ENCODE assay signal across 22 mouse cellular contexts in genomic region chr4:103005190-103005945, GRCm38 (mm10). TPM values are rescaled to one million over a fixed set of nuclear protein-coding genes. Genes with fewer than 3 reads are reported as not detected.
A peak's percentile ranks its signal among the peaks of the same experiment; 100 is the strongest.
DNase-seq lines count a peak whose midpoint lies in the region; ATAC-seq and TF ChIP-seq lines count a peak whose summit lies in the region.
"Had no signal": no experiment of that assay in that cellular context is flagged by ENCODE, and none has a peak within 500 bp of the region (broad histone marks: within the 10 kb centered on the region; RNA-seq: fewer than 3 reads in every experiment).

No protein-coding gene starts in this region.

- no peaks in the 10 kb centered on the region for H3K9me3 ChIP-seq in midbrain, embryonic 10.5 days (replicated peaks)
- H3K9me3 ChIP-seq in midbrain, postnatal 0 days (ENCODE audit: low read length) = no peaks in the 10 kb centered on the region
- no peaks in the 10 kb centered on the region for H3K9me3 ChIP-seq in neural tube, embryonic 13.5 days
- no peaks in the 10 kb centered on the region for H3K9me3 ChIP-seq in liver, embryonic 11.5 days (ENCODE audit: control insufficient read depth, low read length)
- H3K9me3 ChIP-seq: forebrain, embryonic 13.5 days; midbrain, embryonic 12.5 days had no signal

- ATAC-seq in midbrain, postnatal 0 days (ENCODE audit: low FRiP score) = no peak
- ATAC-seq in neural tube, embryonic 13.5 days (ENCODE audit: low read depth) = peak; percentile 62; the same call in 1 of the 2 replicates
- ATAC-seq in liver, embryonic 11.5 days (replicated peaks; ENCODE audit: low FRiP score) = no peak
- ATAC-seq: forebrain, embryonic 13.5 days had no signal

- H3K27ac ChIP-seq in midbrain, embryonic 10.5 days (replicated peaks) = 0 out of 2 replicates have a peak overlapping the region, but pooled peaks have one; percentile 38
- H3K27ac ChIP-seq in midbrain, postnatal 0 days (ENCODE audit: low read depth, low read length) = no peak overlapping the region
- peak overlapping the region; percentile 78 for H3K27ac ChIP-seq in neural tube, embryonic 13.5 days (replicated peaks)
- H3K27ac ChIP-seq in liver, embryonic 11.5 days (ENCODE audit: low read depth, low read length) = no peak overlapping the region
- H3K27ac ChIP-seq in thymus, adult 2 months (ENCODE audit: control insufficient read depth, insufficient read depth, low read length) = no peak overlapping the region
- H3K27ac ChIP-seq: forebrain, embryonic 13.5 days; liver, embryonic 14.5 days; midbrain, embryonic 12.5 days had no signal

- no peak overlapping the region for H3K4me2 ChIP-seq in midbrain, postnatal 0 days (ENCODE audit: low read depth, low read length, poor library complexity, severe bottlenecking)
- H3K4me2 ChIP-seq in neural tube, embryonic 13.5 days = no peak overlapping the region
- H3K4me2 ChIP-seq in liver, embryonic 11.5 days = no peak overlapping the region
- H3K4me2 ChIP-seq: forebrain, embryonic 13.5 days; heart, embryonic 11.5 days; midbrain, embryonic 12.5 days had no signal

- no peaks in the 10 kb centered on the region for H3K27me3 ChIP-seq in midbrain, embryonic 10.5 days (ENCODE audit: low read depth, poor library complexity, severe bottlenecking)
- no peaks in the 10 kb centered on the region for H3K27me3 ChIP-seq in midbrain, postnatal 0 days (ENCODE audit: insufficient read depth, low read length)
- no peaks in the 10 kb centered on the region for H3K27me3 ChIP-seq in neural tube, embryonic 13.5 days
- H3K27me3 ChIP-seq in liver, embryonic 11.5 days (replicated peaks; ENCODE audit: control insufficient read depth, insufficient read depth, low read length) = no peaks in the 10 kb centered on the region
- no peaks in the 10 kb centered on the region for H3K27me3 ChIP-seq in thymus, adult 2 months (ENCODE audit: control insufficient read depth, insufficient read depth, low read length)
- H3K27me3 ChIP-seq: forebrain, embryonic 13.5 days; midbrain, embryonic 12.5 days had no signal

- H3K9ac ChIP-seq in midbrain, postnatal 0 days (replicated peaks; ENCODE audit: low read length, poor library complexity, severe bottlenecking) = no peak overlapping the region
- no peak overlapping the region for H3K9ac ChIP-seq in neural tube, embryonic 13.5 days
- H3K9ac ChIP-seq in liver, embryonic 11.5 days (ENCODE audit: low read depth, low read length) = no peak overlapping the region
- H3K9ac ChIP-seq: forebrain, embryonic 13.5 days; liver, embryonic 14.5 days; midbrain, embryonic 12.5 days had no signal

- peaks cover 15% of the 10 kb centered on the region for H3K4me1 ChIP-seq in midbrain, embryonic 10.5 days
- no peaks in the 10 kb centered on the region for H3K4me1 ChIP-seq in midbrain, postnatal 0 days (ENCODE audit: insufficient read depth, low read length)
- H3K4me1 ChIP-seq in neural tube, embryonic 13.5 days (replicated peaks) = peaks cover 30% of the 10 kb centered on the region
- H3K4me1 ChIP-seq in liver, embryonic 11.5 days (replicated peaks; ENCODE audit: control insufficient read depth, insufficient read depth, low read length) = no peaks in the 10 kb centered on the region
- peaks cover 23% of the 10 kb centered on the region for H3K4me1 ChIP-seq in thymus, adult 2 months (replicated peaks; ENCODE audit: control insufficient read depth, insufficient read depth, low read length)

- H3K4me3 ChIP-seq in midbrain, embryonic 10.5 days = no peak overlapping the region
- H3K4me3 ChIP-seq in midbrain, postnatal 0 days (ENCODE audit: low read depth, low read length) = no peak overlapping the region
- H3K4me3 ChIP-seq in neural tube, embryonic 13.5 days = no peak overlapping the region
- H3K4me3 ChIP-seq in liver, embryonic 11.5 days (ENCODE audit: low read depth, low read length) = no peak overlapping the region
- H3K4me3 ChIP-seq in thymus, adult 2 months (ENCODE audit: control insufficient read depth, insufficient read depth, low read length) = no peak overlapping the region
- H3K4me3 ChIP-seq: forebrain, embryonic 13.5 days; midbrain, embryonic 12.5 days had no signal

- no peaks in the 10 kb centered on the region for H3K36me3 ChIP-seq in midbrain, embryonic 10.5 days
- H3K36me3 ChIP-seq in midbrain, postnatal 0 days (ENCODE audit: insufficient read depth, low read length) = no peaks in the 10 kb centered on the region
- H3K36me3 ChIP-seq in neural tube, embryonic 13.5 days = no peaks in the 10 kb centered on the region
- no peaks in the 10 kb centered on the region for H3K36me3 ChIP-seq in liver, embryonic 11.5 days (ENCODE audit: control insufficient read depth, insufficient read depth, low read length)
- peaks cover 11% of the 10 kb centered on the region; the same call in 1 of the 2 replicates for H3K36me3 ChIP-seq in thymus, adult 2 months (ENCODE audit: control insufficient read depth, insufficient read depth, low read length)
- H3K36me3 ChIP-seq: midbrain, embryonic 12.5 days had no signal

- no peak for DNase-seq in midbrain, embryonic 10.5 days (ENCODE audit: low spot score)
- DNase-seq in midbrain, postnatal 0 days (ENCODE audit: low spot score) = no peak
- peak; percentile 44 for DNase-seq in embryo, embryonic 9.5 days (ENCODE audit: extremely low spot score)
- DNase-seq in induced T-regulatory cell, adult 2 months (ENCODE audit: low read depth) = peak; percentile 27
- no peak for DNase-seq in liver, embryonic 11.5 days (ENCODE audit: low spot score)
- DNase-seq in frontal cortex, postnatal 36 days (ENCODE audit: low spot score in 2 of 2) = no peak
- DNase-seq in thymus, adult 2 months = no peak
- DNase-seq: gastrocnemius, postnatal 14 days; heart, postnatal 4 days; kidney, adult 2 months; kidney, postnatal 36 days; lung, postnatal 14 days; right cerebral cortex, adult 18-20 months; thymus, adult 18-20 months had no signal

- TF ChIP-seq POLR2A in thymus, adult 2 months (IDR thresholded peaks at IDR 0.05; ENCODE audit: control insufficient read depth, extremely low read depth, insufficient read depth, low read length, poor library complexity) = no peak

- TF ChIP-seq CTCF in midbrain, postnatal 0 days (IDR thresholded peaks at IDR 0.05) = no peak
- no peak for TF ChIP-seq CTCF in thymus, adult 2 months (IDR thresholded peaks at IDR 0.05; ENCODE audit: borderline replicate concordance, control insufficient read depth, extremely low read depth, insufficient read depth, low read length, poor library complexity)

- 77% methylated on average over 15 of the region's 15 CpGs for WGBS in midbrain, embryonic 10.5 days
- WGBS in midbrain, postnatal 0 days = 62% methylated on average over 15 of the region's 15 CpGs
- WGBS in neural tube, embryonic 13.5 days = 38% methylated on average over 15 of the region's 15 CpGs
- 71% methylated on average over 15 of the region's 15 CpGs for WGBS in liver, embryonic 11.5 days
- 94% methylated on average over 15 of the region's 15 CpGs for whole genome bisulfite sequencing in thymus, adult 2 months

RNA-seq across cellular contexts. Expression of gene Insl5, which starts 21.3 kb away (rescaled TPM):
- 0.23 and 0.41 TPM in 2 replicates for polyA plus RNA-seq in midbrain, embryonic 10.5 days (2016; fragmentation: Nextera tagmentation; extraction: Ambion mirVana)
- 1.2 TPM in 1 of 2 replicates, not detected in the other for total RNA-seq in midbrain, postnatal 0 days (2014; rRNA removed)
- polyA plus RNA-seq in midbrain, postnatal 0 days (2015; fragmentation: Nextera tagmentation; extraction: Ambion mirVana) = 0.54 TPM in 1 of 2 replicates, not detected in the other
- polyA plus RNA-seq in neural tube, embryonic 13.5 days (2015; fragmentation: Nextera tagmentation; extraction: Ambion mirVana) = 0.49 TPM in 1 of 2 replicates, not detected in the other
- not detected in 2 replicates for polyA plus RNA-seq in liver, embryonic 11.5 days (2014; fragmentation: Nextera tagmentation; extraction: Ambion mirVana)
- polyA plus RNA-seq in thymus, adult 2 months (2012; rRNA removed) = 15.7 and 19.4 TPM in 2 replicates
- total RNA-seq: adrenal gland, postnatal 4 days; gastrocnemius, postnatal 14 days; heart, postnatal 4 days; MEL had no signal
- polyA plus RNA-seq: C2C12; liver, embryonic 14.5 days; midbrain, embryonic 12.5 days had no signal

RNA-seq across cellular contexts. Expression of gene Tctex1d1, which starts 27.0 kb away (rescaled TPM):
- 0.19 and 0.38 TPM in 2 replicates for polyA plus RNA-seq in midbrain, embryonic 10.5 days (2016; fragmentation: Nextera tagmentation; extraction: Ambion mirVana)
- total RNA-seq in midbrain, postnatal 0 days (2014; rRNA removed) = 0.66 and 5.9 TPM in 2 replicates
- polyA plus RNA-seq in midbrain, postnatal 0 days (2015; fragmentation: Nextera tagmentation; extraction: Ambion mirVana) = 1.9 and 2.0 TPM in 2 replicates
- 0.91 and 1.9 TPM in 2 replicates for polyA plus RNA-seq in neural tube, embryonic 13.5 days (2015; fragmentation: Nextera tagmentation; extraction: Ambion mirVana)
- 0.22 and 0.29 TPM in 2 replicates for polyA plus RNA-seq in liver, embryonic 11.5 days (2014; fragmentation: Nextera tagmentation; extraction: Ambion mirVana)
- polyA plus RNA-seq in thymus, adult 2 months (2012; rRNA removed) = 18.1 and 20.0 TPM in 2 replicates
- total RNA-seq: adrenal gland, postnatal 4 days; gastrocnemius, postnatal 14 days; heart, postnatal 4 days; MEL had no signal
- polyA plus RNA-seq: C2C12; heart, embryonic 11.5 days; kidney, adult 2 months; midbrain, embryonic 12.5 days had no signal

Comparison
In these comparisons a context has a peak if more than half of its experiments do, and no peak if none do; other contexts are left out.
1. H3K27ac ChIP-seq: peak in midbrain, embryonic 10.5 days (single experiment) and neural tube, embryonic 13.5 days (single experiment); none in midbrain, postnatal 0 days (single experiment), liver, embryonic 11.5 days (single experiment) and thymus, adult 2 months (single experiment).
2. DNase-seq: peak in embryo, embryonic 9.5 days (single experiment) and induced T-regulatory cell, adult 2 months (single experiment); none in midbrain, embryonic 10.5 days (single experiment), midbrain, postnatal 0 days (single experiment), liver, embryonic 11.5 days (single experiment), frontal cortex, postnatal 36 days (0 of 2) and thymus, adult 2 months (single experiment).
3. RNA of gene Insl5, which starts 21.3 kb away (polyA plus RNA-seq): 15.7 to 19.4 TPM in thymus, adult 2 months; 0.54 TPM in midbrain, postnatal 0 days, 0.49 TPM in neural tube, embryonic 13.5 days, 0.23 to 0.41 TPM in midbrain, embryonic 10.5 days and not detected in liver, embryonic 11.5 days; every median in the first group is over 10 times any median in the second.